Mouse (Mus musculus) cerebral cortex, adult 2 months (tissue): ENCODE measurements around the gene Cypt3.

Experiments used
- whole genome bisulfite sequencing: fragments of 180-500 bp; shearing (Covaris S2); methylation state at CpG from one replicate; pipeline ENCODE4 v1.1.7; 2018; 5-methylcytosine and 5-hydroxymethylcytosine counted together

Gene Cypt3

GRCm38 (mm10) chrX:153558293-153558692 lies at the start of gene Cypt3:
Cypt3 (plus strand) TSS chrX:153558593.
- 72% methylated on average over 7 of the region's 7 CpGs for WGBS

DNA sequence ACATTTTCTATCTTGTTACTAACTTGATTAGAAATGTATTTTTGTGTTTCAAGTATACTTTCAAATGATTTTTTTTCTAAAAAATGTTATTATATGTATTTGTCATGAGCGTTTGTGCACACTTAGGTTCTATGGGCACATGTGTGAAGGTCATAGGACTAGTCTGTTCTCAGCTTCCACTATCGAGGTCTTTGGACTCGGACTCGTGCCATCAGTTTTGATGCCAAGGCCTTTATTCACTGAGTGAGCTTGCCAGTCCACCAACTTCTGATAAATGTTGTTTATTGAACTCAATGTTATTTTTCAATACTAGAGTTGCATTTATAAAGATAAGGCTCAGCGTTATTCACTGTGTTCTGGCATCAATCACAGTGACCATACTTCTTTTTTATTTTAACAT lies 42.9 kb upstream of the Cypt3 start:
- WGBS: 89% methylated on average over 5 of the region's 5 CpGs

DNA sequence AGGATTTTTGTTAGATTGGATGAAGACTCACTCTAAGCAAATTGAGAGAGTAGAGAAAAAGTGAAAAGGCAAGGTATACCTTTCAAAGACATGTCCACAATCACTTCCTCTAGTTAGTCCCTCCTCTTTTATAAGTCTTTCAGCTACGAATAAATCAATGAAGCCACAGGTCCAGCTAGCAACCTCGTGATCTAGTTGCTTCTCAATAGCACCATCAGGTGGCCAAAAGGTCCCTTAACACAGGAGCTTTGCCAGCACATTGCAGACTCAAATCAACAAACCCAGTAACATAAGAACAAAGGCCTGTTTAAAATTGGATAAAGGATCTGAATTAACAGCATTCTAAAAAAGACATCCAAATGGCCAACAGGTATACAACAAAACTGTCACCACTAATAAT lies 30.0 kb upstream of the Cypt3 start:
- WGBS: 23% methylated on average over 2 of the region's 2 CpGs

DNA sequence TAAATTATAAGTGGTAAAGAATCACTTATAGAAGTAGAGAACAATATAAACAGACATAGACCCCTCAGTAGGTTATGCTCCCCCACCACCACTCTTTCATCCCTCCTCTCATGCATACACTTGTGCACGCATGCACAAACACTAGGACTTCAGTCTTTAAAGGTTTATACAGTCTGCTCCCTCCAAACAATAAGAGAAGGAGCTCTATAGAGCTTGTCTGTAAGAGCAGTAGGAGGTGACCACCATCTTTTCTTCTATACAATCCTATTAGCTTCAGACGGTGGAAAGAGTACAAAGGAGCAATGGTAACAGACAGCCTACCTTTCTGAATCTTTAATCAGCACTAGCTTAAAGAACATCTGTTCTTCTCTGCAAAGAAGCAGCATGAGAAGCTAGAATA lies 1.8 kb upstream of the Cypt3 start:
- 59% methylated on average over 2 of the region's 2 CpGs for WGBS

GRCm38 (mm10) chrX:153564650-153565049 lies 6.3 kb downstream of the Cypt3 start:
- 70% methylated on average over 1 of the region's 1 CpGs for WGBS

DNA sequence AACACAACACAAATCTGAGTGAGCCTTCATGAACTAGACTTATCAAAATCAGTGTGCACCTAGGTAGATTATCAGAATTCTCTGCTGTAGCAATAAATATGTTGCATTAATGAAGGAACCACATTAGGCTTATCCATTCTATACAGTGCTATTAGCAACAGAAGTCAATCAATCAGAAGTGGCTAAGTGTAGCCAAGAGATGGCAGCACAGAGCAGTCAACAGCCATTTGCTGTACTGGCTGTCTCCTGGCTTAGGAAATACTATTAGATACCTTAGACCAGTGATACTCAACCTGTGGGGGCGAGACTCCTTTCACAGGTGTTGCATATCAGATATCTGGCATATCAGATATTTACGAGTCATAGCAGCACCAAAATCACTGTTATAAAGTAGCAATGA lies 41.2 kb downstream of the Cypt3 start:
- whole genome bisulfite sequencing: 67% methylated on average over 2 of the region's 2 CpGs
